Mouse (Mus musculus): ENCODE measurements around the gene Tnnt3.

- no peak for TF ChIP-seq CTCF (IDR thresholded peaks at IDR 0.05)
- TF ChIP-seq EP300 (IDR thresholded peaks at IDR 0.05; ENCODE audit: insufficient read depth, low read depth, low read length) = no peak
Measured at GRCm38 (mm10) chr7:142558511-142559146, 60.0 kb downstream of the Tnnt3 start.
